Mouse (Mus musculus) kidney, postnatal 10 days (tissue): ENCODE measurements around the gene Gpr18.

Source experiments
- DNase-seq: peaks from one replicate; pipeline ENCODE4 v3.0.0; 2021; ENCODE audit warnings: mixed read lengths

Gene Gpr18

DNA sequence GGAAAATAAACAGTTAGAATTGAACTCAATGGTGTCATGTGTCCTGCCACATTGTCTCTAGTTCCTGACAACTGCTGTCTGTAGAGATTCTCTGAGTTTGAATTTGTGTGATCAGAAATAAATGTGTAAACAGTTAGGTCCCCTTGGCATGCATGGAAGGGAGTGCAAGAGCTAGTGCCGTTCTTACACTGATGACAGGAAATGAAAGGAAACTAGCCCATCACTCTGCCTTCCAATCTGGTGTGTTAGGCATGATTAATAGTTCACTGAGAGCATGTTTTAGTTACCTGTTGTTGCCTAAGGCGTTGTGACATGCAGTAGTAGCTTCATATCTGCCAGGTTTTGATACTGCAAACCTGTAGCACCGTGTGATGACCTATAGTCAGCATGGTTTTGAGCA is 32.4 kb upstream of the Gpr18 start:
- DNase-seq: no peak

DNA sequence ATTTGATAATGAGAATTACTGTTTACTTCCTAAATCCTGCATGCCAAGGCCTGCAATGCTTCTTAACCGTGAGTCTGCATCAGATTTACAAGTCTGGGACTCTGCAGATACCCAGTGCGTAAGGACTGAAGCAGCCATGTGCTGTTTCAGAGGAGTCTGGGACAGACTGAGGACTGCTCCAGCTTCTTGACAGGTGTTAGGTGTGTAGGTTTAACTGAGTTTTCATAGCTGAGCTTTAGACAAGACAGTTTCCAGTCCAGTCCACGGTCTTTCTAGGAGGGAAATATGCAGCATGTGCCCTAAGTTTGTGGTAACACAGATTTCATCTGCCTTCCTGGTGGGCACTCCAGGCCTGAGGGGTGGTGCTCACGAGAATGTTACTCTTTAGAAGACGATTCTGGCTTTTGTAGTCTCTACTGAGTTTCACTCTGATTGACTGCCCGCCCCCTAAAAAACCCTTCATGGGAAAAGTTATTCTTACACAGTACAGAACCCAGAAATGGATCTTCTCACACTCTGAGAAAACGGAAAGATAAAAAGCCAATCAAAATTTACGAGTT is 31.7 kb upstream of the Gpr18 start:
- DNase-seq: no peak

DNA sequence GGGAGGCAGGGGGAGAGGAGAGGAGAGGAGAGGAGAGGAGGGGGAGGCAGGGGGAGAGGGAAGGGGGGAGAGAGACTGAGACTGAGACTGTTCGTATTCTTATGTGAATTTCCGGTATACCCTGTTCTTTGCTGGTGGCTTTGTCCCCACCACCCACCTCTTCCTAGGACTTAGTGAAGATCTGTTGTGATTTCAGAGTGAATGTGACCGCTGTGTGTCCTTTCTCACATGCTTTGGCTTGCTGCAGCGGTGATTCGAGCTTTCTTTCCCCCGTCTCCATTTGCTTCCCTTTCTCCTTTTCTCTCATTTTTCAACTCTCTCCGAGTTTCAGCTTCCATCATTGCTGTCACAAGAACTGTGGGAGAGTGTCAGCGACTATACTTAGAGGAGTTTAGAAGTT is 31.1 kb upstream of the Gpr18 start:
- no peak for DNase-seq

DNA sequence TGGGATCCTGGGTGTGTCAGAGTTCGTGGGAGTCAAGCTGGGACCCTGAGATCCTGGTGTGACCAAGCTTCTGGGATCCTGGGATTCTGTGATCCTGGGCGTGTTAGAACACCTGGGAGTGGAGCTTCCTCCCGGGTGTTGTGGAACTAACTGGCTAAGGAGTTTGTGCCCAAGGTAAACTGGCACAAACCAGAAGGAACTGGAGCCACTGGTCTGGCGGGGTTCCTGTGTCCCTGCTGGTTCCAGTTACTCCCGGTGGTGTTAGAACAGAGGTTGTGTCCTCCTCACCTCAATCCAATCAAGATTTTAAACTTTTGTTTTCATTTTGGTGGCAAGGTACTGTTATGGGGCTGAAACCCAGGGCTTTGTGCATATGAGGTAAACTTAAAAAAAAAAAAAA is 30.6 kb upstream of the Gpr18 start:
- no peak for DNase-seq

- no peak for DNase-seq
These were observed 24.0 kb upstream of the Gpr18 start for GRCm38 (mm10) chr14:121939582-121939981.

DNA sequence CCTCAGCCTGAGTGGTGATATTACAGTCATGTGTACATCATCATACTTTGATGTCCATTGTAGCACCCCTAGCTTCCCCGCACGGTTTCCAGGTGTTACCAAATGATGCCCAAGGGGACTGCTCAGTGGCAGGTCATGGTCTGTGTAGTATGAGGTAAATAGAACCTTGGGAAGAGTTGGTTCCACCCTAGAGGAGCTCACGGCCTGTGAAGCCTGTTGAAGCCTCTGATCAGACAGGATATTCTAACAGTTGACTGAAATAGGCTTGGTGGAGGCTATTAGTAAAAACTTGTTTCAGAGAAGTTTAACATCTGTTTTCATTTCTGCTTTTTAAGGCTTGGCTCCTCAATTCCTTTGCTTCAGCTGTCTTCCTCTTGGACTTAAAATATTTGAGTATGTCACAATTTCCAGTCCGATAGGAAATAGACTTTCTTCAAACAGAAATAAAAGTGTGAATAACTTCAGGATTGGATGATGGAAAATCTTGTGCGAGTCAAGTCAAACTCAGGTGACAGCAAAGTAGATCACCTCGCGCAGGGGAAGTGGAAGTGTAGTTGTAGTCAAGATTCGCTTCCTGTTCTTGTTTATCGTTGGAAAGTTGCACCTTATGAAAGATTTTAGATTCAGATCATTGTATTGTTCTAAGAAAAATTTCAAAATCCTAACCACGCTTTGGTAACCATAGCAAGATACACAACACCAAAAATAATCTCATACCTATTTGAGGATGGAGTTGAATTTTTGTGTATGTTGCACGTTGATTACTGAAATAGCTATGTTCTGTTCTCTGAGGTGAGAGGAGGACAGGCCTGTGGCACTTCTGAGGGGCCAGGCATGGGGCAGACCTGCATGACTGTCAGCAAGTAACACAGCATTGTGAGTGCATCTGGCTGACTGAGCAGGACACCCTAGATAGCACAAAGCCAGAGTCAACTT is 22.9 kb upstream of the Gpr18 start:
- DNase-seq: no peak

DNA sequence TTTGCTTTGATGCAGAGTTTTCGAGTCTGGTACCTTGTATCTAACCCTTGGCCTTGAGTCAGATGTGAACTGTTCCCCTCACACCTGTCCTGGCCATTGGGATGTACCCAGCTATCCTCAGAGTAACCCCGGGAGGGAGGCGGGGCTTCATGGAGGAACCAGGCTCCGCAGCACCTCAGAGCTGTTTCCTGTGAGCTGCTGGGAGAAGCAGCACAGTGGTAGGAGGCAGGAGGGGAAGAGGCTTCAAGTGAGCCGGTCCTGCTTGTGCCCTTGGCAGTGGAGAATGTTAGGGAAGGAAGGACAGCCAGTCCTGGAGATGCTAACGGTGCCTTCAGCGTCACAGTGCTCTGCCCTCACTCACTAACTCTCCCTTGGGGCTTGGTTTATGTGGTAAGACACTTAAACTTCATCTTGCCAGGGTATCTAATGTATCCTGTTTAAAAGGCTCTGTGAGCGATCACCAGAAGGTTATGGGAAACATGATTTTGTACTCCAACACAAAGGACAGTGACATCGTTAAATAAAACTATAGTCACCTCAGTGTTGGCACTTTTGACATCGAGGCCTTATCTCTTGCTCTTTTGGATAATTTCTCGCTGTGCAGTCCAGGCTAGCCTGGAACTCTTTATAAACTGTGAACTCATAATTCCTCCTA is 22.1 kb upstream of the Gpr18 start:
- DNase-seq: no peak

GRCm38 (mm10) chr14:121936856-121937255 is 21.3 kb upstream of the Gpr18 start:
- DNase-seq: no peak

DNA sequence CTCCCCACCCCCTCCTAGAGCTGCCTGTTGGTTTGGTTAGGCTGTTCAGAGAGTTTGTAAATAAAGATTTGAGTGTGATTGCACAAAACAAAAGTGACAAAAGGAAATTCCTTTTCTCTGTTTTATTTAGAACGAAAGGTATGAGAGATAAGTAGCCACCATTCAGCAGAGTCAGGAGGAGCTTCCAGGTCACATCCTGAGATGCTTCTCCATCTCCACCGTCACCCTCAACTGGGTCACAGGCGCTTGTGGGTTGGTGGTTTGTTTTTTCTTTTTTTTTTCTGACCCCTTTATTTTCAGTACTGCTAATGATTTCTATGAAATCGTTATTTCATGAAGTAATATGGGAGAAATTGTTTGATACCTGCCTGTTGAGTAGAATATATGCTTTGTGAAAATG is 20.8 kb upstream of the Gpr18 start:
- DNase-seq: no peak

DNA sequence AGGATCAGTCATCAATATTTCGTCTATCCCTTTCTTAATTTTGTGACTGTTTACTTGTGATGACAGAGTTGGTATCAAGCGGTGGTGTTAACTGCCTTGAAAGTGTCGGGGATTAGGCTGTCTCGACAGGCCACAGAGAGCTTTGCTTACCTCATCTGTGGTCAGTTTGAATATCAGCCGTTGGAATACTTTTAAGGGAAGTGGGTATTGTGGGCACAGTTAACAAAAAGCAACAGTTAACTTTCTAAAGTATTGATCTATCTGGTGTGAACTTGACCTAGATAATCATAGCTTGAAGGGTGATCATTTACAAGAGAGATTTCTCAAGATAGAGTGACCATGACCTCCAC is 19.0 kb upstream of the Gpr18 start:
- DNase-seq: no peak

DNA sequence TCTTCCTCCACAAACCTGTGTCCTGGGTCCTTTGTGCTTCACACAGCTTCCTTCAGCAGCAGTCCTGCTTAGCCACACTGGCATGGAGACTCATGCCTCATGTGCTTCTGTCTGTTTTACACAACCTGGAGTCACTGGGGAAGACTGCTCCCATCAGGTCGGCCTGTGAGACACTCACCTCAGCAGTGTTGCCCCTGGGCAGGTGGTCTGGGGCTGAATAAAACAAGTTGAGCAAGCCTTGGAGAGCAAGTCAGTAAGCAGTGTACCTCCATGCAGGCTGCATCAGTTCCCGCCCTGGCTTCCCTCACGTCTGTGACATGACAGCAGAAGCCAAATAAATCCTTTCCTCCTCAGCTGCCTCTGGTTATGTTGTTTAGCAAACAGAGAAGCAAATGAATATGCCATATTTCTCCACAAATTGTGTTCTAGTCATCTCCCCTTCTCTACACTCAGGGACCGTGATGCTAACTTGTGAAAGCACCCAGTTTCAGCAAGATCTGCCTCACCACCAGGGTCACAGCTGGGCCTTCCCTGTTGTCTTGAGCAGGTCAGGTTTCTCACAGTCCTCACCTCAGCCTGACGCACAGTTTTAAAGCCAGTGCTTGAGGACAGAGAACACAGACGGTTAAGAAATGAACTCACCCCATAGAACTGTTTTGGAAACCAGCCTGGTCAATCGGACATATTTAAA is 18.5 kb upstream of the Gpr18 start:
- DNase-seq: no peak

- no peak for DNase-seq
These were observed 16.6 kb upstream of the Gpr18 start for GRCm38 (mm10) chr14:121932180-121932579.

GRCm38 (mm10) chr14:121931594-121931993 is 16.0 kb upstream of the Gpr18 start:
- DNase-seq: no peak

DNA sequence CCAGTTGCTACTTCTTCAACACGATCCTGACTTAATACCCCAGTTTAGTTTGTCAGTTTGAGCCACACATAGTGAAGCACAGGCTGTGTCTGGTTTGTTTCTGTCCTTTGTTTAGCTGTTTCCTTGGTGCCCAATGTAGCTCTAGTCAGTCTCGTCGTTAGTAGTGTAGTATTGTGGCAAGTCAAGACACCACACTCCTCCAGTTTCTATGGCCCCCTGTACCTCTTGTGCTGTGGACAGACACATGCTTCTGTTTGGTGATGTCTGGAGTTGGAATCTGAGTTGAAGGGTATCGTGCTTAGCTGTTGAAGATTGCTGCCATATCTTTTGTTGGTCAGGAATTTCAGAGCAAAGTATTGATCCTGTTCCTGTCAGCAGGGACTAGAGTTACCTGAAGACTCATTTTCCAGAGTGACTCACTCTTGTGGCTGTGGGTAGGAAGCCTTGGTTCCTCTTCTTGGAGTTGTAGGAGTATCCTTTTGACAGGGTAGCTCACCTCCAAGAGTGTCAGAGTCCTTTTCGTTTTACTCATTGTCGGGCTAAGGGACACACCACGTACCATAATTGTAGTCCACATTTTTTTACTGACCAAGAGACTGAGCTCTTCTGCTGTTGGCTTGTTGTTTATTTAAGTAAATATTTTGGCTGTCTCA is 15.3 kb upstream of the Gpr18 start:
- no peak for DNase-seq

DNA sequence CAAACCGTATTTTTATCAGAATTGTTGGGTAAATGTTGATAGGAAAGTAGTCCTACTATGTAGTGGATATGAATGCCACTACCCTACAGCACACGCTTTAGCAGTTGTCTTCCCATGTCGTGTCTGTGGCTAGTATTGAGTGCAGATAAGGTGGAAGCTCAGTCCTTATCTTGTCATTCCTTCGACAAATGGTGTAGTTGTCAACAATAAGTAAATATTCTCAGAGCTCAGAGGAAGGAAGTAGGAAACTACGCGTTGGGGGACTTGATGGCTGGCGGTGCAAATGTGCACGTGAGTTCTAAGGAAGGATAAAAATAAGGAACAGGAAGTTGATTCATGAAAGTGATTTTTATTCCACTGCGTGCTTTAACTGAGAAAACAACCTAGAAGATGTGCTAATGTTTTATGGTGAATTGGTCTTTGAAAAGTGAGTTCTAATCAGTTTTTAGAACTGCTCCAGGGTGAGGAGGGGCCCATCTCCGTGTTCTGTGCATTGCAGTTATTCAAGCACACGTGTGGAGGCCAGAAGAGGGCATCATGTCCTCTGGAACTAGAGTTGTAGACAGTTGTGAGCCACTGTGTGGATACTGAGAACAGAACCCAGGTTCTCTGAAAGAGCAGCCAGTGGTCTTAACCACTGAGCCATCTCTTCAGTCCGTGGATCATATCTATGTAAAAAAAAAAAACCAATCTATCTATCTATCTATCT is 13.8 kb upstream of the Gpr18 start:
- no peak for DNase-seq

GRCm38 (mm10) chr14:121928375-121929137 is 13.0 kb upstream of the Gpr18 start:
- DNase-seq: peak; percentile 82

- DNase-seq: no peak
These were observed 11.9 kb upstream of the Gpr18 start for GRCm38 (mm10) chr14:121927451-121927850.

DNA sequence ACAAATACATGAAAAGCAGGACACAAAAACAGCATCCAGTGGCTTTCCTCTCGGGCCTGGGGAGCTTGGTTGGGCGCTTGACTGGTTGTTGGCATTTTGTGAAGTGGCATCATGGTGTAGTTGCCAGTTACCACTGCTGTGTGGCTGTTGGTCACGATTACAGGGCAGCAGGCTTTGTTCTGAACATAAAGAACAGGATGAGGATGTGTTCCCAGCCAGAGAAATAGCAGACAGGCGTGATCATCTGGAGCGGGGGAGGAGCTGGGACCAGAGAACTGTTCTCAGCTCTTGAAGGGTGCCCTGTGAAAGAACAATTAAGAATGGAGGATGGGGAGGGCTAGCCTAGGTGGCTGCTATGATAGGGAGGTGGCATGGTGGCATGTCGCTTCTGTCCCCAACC is 11.3 kb upstream of the Gpr18 start:
- DNase-seq: no peak

DNA sequence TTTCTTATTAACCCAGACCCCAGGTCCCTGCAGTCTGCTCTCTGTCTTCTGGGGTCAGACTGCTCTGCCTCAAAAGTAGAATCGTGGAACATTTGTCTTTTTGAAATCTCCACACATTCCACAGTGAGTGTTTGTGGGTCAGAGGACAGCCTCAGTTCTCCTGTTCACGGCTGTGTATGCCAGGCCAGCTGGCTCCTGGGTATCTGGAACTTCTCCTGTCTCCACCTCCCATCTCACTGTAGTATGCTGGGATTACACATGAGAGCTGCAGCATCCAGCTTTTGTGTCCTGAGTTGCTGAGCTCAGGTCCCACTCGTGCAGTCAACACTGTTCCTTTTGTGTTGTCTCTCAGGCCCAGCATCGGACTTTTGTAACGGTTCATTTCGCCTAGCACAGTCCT is 9.3 kb upstream of the Gpr18 start:
- DNase-seq: no peak

DNA sequence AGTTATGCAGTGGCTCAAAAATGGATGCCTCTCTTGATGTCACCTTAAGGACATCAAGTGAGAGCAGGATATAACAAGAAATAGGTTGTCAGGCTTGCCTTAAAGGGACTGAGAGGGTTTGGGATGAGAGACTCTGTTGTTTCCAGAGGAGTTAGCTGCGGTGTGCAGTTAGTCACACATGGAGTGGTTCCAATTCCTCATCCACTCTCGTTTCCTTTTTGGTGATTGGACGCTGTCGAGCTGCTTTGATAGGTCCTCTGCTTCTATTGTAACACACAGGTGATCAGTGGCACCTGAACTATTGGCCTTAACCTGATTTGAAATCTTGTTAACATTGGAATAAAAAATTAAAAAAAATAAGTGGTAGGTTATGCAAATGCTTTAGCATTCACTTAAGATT is 7.2 kb upstream of the Gpr18 start:
- no peak for DNase-seq

GRCm38 (mm10) chr14:121922016-121922415 is 6.4 kb upstream of the Gpr18 start:
- DNase-seq: no peak
